Mouse (Mus musculus) adipocyte (in vitro differentiated cells): ENCODE measurements around the gene Dach1.

Source experiments
- DNase-seq: peaks from one replicate; pipeline ENCODE4 v3.0.0-alpha.2; 2016; ENCODE audit warnings: low spot score

Gene Dach1

GRCm38 (mm10) chr14:98035261-98035660 is 134.3 kb downstream of the Dach1 start:
- DNase-seq = no peak

- no peak for DNase-seq
Observed at GRCm38 (mm10) chr14:98023540-98023939, 146.0 kb downstream of the Dach1 start.

DNA sequence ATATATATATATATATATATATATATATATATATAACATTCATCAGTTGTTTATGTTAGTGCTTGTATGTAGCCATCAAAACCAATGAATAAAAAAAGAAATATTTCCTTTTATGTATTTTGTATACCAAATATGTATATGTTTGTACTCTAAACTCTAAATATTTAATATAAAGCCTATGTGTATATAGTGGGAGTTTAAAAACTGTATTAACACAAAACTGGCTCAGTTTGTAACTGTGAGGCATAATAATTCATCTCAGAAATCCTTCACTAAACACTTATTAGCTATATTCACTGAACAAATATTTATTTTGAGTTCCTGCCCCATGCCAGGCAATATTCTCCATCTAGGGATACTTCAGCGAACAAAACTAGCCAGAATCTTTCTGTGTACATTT is 155.5 kb downstream of the Dach1 start:
- DNase-seq = no peak

GRCm38 (mm10) chr14:98008501-98008900 is 161.1 kb downstream of the Dach1 start:
- no peak for DNase-seq

- no peak for DNase-seq
Observed at GRCm38 (mm10) chr14:98002021-98002680, 167.4 kb downstream of the Dach1 start.

GRCm38 (mm10) chr14:97998584-97998983 is 171.0 kb downstream of the Dach1 start:
- no peak for DNase-seq

DNA sequence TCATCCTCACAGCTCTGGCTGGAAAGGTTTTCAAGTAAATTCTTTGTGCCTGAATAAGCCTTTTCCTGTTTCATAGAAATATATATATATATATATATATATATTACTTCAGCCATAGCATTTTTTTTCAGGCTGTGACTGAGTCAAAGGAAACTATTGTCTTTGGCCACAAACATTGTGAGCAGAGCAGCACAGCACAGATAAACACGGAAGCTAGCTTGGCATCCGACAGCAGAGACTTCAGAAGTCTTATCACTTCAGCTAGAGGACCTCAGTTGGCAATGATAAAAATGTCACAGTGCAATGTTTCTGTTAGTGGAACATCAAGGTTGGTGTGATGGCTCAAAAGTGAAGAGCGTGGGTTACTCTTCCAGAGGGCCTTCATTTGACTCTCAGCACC is 186.3 kb downstream of the Dach1 start:
- no peak for DNase-seq

GRCm38 (mm10) chr14:97982676-97983075 is 186.9 kb downstream of the Dach1 start:
- DNase-seq = no peak

DNA sequence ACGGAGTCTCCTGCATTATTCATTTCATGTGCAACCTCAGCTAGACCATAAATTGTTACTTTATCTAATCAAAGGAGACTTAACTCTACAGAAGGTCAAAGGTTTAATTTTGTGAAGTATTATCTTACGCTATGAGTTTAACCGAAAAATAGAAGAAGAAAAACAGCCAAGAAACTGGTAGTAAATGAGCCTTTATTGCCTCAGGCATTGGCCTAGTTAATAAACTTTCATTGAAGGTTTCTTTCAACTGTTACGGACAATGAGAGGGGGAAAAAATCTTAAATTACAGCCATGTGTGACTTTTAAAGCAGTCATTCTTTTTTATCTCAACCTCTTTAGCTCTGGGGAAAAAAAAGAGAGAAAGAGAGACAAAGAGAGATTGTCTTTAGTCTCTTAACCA is 188.7 kb downstream of the Dach1 start:
- no peak for DNase-seq

GRCm38 (mm10) chr14:97976091-97976490 is 193.5 kb downstream of the Dach1 start:
- DNase-seq = no peak

DNA sequence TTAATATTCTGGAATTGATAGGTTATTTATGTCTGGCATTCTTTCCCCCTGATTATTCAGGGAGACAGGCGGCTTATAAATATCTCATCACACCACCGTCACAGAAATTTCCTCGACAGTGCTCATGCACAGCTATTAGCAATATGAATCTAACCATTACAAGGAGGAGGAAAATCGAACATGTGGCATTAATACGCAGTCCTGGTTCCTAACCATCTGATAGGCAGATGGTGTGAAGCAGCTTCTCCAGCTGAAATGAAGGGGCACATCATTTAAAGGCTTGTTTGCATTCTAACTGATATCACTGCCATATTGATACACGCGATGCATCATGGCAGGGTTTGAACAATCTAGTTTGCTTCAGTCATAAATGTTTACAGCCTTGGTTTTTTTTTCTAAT is 194.1 kb downstream of the Dach1 start:
- no peak for DNase-seq

- no peak for DNase-seq
Observed at GRCm38 (mm10) chr14:97964543-97965069, 205.0 kb downstream of the Dach1 start.

DNA sequence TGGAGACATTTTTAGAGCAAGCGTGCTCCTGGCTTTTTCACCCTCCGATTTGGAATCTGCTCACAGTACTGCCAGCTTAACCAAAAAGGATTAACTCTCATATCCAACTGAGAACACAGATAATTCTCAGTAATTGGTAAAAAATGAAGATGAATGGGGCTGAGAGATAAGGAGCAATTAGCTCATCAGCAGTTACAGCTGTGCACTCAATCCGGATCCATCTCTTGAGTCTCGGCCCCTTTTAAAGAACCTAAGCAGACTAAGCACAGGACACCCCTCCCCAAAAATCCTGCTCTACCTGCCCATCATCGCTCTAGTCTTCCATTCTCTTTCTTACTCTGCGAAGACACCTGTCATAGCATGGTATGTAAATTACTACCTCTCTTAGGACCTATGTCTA is 205.9 kb downstream of the Dach1 start:
- DNase-seq = no peak

DNA sequence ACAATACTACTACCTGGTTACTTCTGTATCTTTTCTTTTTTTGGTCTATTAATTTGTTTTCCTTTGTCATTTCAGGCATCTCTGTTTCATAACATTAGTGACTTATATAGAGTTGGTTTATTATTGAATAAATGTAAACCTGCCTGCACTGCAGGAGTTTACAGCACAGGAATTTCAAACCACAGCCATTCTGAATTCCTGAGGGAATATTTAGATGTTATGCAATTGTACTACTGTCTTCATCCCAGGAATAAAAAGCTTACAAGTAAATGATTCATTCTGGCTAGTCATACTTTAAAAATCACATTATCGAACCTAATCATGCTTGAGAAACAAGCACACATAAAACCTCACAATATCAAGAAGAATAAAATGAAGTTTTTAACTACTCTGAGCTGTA is 213.2 kb downstream of the Dach1 start:
- DNase-seq = no peak

- no peak for DNase-seq
Observed at GRCm38 (mm10) chr14:97945471-97945870, 224.1 kb downstream of the Dach1 start.

GRCm38 (mm10) chr14:97944643-97945268 is 224.8 kb downstream of the Dach1 start:
- no peak for DNase-seq

DNA sequence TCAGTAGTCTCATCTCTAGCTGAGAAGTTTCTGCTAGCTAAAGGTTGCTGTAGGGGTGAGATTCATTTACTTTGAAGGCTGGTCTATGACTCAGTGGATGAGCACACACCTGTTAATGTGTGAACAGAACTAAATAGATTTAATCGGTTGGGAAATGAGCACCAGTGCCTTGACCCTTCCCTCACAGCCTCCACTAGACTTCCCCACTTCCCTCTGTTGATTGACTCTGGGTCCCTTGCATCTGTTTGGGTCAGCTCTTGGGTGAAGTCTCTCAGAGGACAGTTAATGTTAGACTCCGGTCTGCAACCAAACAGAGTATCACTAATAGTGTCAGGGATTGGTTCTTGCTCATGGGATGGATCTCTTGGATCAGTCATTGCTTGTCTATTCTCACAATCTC is 227.2 kb downstream of the Dach1 start:
- DNase-seq = no peak

- DNase-seq = no peak
Observed at GRCm38 (mm10) chr14:97896622-97897021, 272.9 kb downstream of the Dach1 start.

DNA sequence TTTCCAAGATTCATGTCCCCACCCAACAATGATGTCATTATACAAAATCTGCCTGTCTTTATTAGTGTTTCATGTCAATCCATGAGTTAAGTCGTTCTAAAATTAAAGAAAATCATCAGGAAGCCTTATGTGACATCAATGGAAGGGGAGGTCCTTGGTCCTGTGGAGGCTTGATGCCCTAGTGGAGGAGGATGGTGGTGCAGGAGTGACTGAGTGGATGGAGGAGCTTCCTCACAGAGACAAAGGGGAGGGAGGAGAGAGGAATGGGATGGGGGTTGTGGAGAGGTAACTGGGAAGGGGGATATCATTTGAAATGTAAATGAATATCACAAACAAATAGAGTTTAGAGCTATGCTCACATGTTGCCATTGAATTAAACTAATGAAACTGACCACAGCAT is 287.6 kb downstream of the Dach1 start:
- DNase-seq = no peak

DNA sequence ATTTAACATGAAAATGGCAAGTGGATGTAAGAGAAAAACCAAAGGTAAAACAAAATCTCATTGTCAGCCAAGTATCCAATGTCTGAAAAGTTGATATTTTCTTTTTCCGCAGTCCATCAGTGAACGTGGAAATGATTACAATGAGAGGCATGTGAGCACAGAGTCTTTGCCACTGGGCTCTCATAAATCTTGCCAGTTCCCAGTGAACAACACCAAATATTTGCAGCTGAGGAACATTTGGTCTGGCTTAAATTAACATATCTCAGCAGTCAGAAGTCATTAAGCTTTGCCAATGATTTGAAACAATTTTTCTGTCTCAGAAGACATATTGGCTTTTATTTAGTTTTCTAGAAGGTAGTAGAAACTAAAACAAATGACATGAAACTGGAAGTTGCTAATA is 298.6 kb downstream of the Dach1 start:
- DNase-seq = no peak

DNA sequence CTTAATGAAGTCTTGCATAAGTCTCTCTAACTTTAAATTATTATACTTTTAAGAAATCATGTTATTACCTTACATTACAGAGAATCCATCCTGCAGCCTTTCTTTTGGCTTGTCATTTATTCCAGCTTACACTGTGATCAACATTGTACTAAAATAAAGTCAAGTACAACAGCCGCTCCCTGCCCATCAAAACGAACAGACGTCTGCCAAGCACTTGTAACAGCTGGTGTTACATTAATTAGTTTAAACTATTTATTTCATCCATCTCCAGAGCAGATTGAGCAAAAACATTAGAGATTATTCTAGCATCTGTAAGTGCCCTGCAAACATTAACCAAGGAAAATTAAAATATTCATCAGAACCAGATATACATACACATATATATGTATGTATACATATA is 311.2 kb downstream of the Dach1 start:
- DNase-seq = no peak

GRCm38 (mm10) chr14:97857276-97857675 is 312.3 kb downstream of the Dach1 start:
- DNase-seq = no peak

- DNase-seq = no peak
Observed at GRCm38 (mm10) chr14:97855345-97855744, 314.2 kb downstream of the Dach1 start.

GRCm38 (mm10) chr14:97850486-97850885 is 319.1 kb downstream of the Dach1 start:
- DNase-seq = no peak
